Comparison of ENCODE assay signal across 11 mouse cellular contexts in the genomic region with DNA sequence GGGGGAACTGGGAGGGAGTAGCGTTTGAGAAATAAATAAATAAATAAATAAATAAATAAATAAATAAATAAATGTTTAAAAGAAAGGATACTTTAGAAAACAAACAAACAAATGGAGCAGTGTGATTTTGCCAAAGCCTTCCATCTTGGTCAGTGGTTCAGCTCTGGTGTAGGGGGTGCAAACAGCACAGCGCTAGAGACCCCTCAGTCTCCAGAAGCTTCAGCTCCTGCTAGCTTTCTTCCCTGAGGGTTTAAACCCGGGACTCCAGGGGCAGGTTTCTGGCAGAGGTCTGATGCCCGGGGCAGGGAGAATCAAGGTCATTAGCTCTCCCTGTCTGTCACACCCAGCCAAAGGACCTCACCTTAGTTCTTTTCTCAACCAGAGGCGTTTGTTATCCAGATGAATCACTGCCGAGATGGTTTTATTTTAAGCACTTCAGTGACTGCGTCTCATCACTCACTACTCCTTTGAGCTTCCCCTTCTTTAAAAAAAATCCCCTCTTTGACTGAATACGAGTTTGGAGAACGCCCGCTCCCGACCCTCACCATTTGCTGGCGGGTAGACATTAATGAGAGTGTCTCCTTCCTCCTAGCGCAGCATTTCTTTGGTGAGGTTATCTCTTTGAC.
DNase-seq lines count a peak whose midpoint lies in the region; ATAC-seq and TF ChIP-seq lines count a peak whose summit lies in the region.
"Had no signal": no experiment of that assay in that cellular context is flagged by ENCODE, and none has a peak within 500 bp of the region (broad histone marks: within the 10 kb centered on the region; RNA-seq: fewer than 3 reads in every experiment).

No protein-coding gene starts in this region.

- no peaks in the 10 kb centered on the region; the same call in 1 of the 2 replicates for H3K4me1 ChIP-seq in heart, postnatal 0 days (ENCODE audit: control insufficient read depth, insufficient read depth)
- H3K4me1 ChIP-seq in forebrain, embryonic 14.5 days (ENCODE audit: control insufficient read depth, insufficient read depth, low read length), result peaks cover 4% of the 10 kb centered on the region; the same call in 1 of the 2 replicates
- H3K4me1 ChIP-seq in midbrain, embryonic 14.5 days (ENCODE audit: control insufficient read depth, insufficient read depth, low read length), result 0 out of 2 replicates have a peak, but pooled peaks cover 7% of the 10 kb centered on the region

- H3K36me3 ChIP-seq in heart, postnatal 0 days (replicated peaks; ENCODE audit: control insufficient read depth, insufficient read depth, low read length), result no peaks in the 10 kb centered on the region
- no peaks in the 10 kb centered on the region for H3K36me3 ChIP-seq in forebrain, embryonic 14.5 days (ENCODE audit: control insufficient read depth, insufficient read depth, low read length)
- H3K36me3 ChIP-seq in midbrain, embryonic 14.5 days (ENCODE audit: control insufficient read depth, insufficient read depth, low read length), result no peaks in the 10 kb centered on the region

- ATAC-seq in heart, postnatal 0 days (ENCODE audit: insufficient read depth, low read depth), result no peak
- ATAC-seq in forebrain, embryonic 14.5 days, result peak; percentile 50
- ATAC-seq in midbrain, embryonic 14.5 days (ENCODE audit: low FRiP score, low TSS enrichment), result peak; percentile 46; the same call in 1 of the 2 replicates

- intact Hi-C loops in heart, postnatal 14 days (cut with DNase I), result no loop called here

- peak overlapping the region; percentile 11; the same call in 1 of the 2 replicates for H3K4me3 ChIP-seq in heart, postnatal 0 days (ENCODE audit: low read depth, low read length)
- no peak overlapping the region for H3K4me3 ChIP-seq in forebrain, embryonic 14.5 days (ENCODE audit: low read depth, low read length)
- no peak overlapping the region for H3K4me3 ChIP-seq in midbrain, embryonic 14.5 days (replicated peaks; ENCODE audit: low read depth, low read length)

- no peak for TF ChIP-seq CTCF in heart, postnatal 0 days (IDR thresholded peaks at IDR 0.05; ENCODE audit: low read depth)

- no peak overlapping the region for H3K27ac ChIP-seq in heart, postnatal 0 days (ENCODE audit: low read depth)
- no peak overlapping the region for H3K27ac ChIP-seq in forebrain, embryonic 14.5 days (ENCODE audit: low read depth, low read length)
- H3K27ac ChIP-seq in midbrain, embryonic 14.5 days (replicated peaks; ENCODE audit: low read depth, low read length), result peak overlapping the region; percentile 32

- no peak for DNase-seq in heart, postnatal 0 days (ENCODE audit: low spot score)
- no peak for DNase-seq in heart, postnatal 14 days
- DNase-seq in R1 (ENCODE audit: low read depth, low spot score), result peak; percentile 25
- DNase-seq in forebrain, embryonic 14.5 days (ENCODE audit: low spot score), result peak; percentile 34
- DNase-seq in midbrain, embryonic 14.5 days, result peak; percentile 51
- no peak for DNase-seq in adrenal gland, adult (ENCODE audit: inconsistent age in 2 of 2, low spot score in 1 of 2)
- DNase-seq in urinary bladder, postnatal 36 days (ENCODE audit: low spot score in 2 of 2), result no peak
- DNase-seq in layer of hippocampus, adult 9-11 months, result no peak
- DNase-seq: gastrocnemius, postnatal 36 days; lung, postnatal 4 days; thymus, adult 2 months had no signal

- no peak overlapping the region for H3K9ac ChIP-seq in heart, postnatal 0 days (replicated peaks; ENCODE audit: low read depth, low read length)
- H3K9ac ChIP-seq in forebrain, embryonic 14.5 days (ENCODE audit: low read length), result peak overlapping the region; percentile 2; the same call in 1 of the 2 replicates
- H3K9ac ChIP-seq in midbrain, embryonic 14.5 days (replicated peaks; ENCODE audit: low read length), result no peak overlapping the region

- no peak for TF ChIP-seq EP300 in heart, postnatal 0 days (IDR thresholded peaks at IDR 0.05; ENCODE audit: low read depth)

- H3K9me3 ChIP-seq in heart, postnatal 0 days (replicated peaks; ENCODE audit: control insufficient read depth, low read length), result no peaks in the 10 kb centered on the region
- H3K9me3 ChIP-seq in forebrain, embryonic 14.5 days (replicated peaks; ENCODE audit: control insufficient read depth, low read length), result no peaks in the 10 kb centered on the region
- no peaks in the 10 kb centered on the region for H3K9me3 ChIP-seq in midbrain, embryonic 14.5 days (ENCODE audit: control insufficient read depth, low read length)

- 11% methylated on average over 13 of the region's 13 CpGs for WGBS in heart, postnatal 0 days
- WGBS in forebrain, embryonic 14.5 days, result 17% methylated on average over 13 of the region's 13 CpGs
- whole genome bisulfite sequencing in midbrain, embryonic 14.5 days, result 14% methylated on average over 13 of the region's 13 CpGs

- no peaks in the 10 kb centered on the region for H3K27me3 ChIP-seq in heart, postnatal 0 days (ENCODE audit: control insufficient read depth, insufficient read depth, low read length)
- H3K27me3 ChIP-seq in forebrain, embryonic 14.5 days (replicated peaks; ENCODE audit: control insufficient read depth, insufficient read depth, low read length), result no peaks in the 10 kb centered on the region
- no peaks in the 10 kb centered on the region for H3K27me3 ChIP-seq in midbrain, embryonic 14.5 days (ENCODE audit: control insufficient read depth, insufficient read depth, low read length)

- peak overlapping the region; percentile 44 for H3K4me2 ChIP-seq in heart, postnatal 0 days (ENCODE audit: low read depth, low read length)
- H3K4me2 ChIP-seq in forebrain, embryonic 14.5 days (ENCODE audit: low read length), result peak overlapping the region; percentile 34
- peak overlapping the region; percentile 33 for H3K4me2 ChIP-seq in midbrain, embryonic 14.5 days (ENCODE audit: low read length)

Comparison
In these comparisons a context has a peak if more than half of its experiments do, and no peak if none do; other contexts are left out.
1. DNase-seq: peak in R1 (single experiment), forebrain, embryonic 14.5 days (single experiment) and midbrain, embryonic 14.5 days (single experiment); none in heart, postnatal 0 days (single experiment), heart, postnatal 14 days (0 of 2), adrenal gland, adult (0 of 2), urinary bladder, postnatal 36 days (0 of 2) and layer of hippocampus, adult 9-11 months (single experiment).
2. Peak in every context shown above with its lines, with median percentiles within 50 percentile points of each other: H3K4me2 ChIP-seq.